Mouse (Mus musculus) mature B cell (primary cell): ENCODE measurements around the gene Cfap97d1.
"Not testable (repeated sequence)": the region's sequence is repeated elsewhere in the genome, so short reads cannot be mapped to it uniquely, and the experiment has no call there.

Experiments used
- in situ Hi-C: fragments of 300-500 bp; cut with MboI; formaldehyde crosslinking; loops from 2 replicates; pipeline ENCODE4 v1.14.3; 2019

Cfap97d1 gene

GRCm38 (mm10) chr11:101973496-101973895, 10.6 kb upstream of the Cfap97d1 start:
- in situ Hi-C loops = no loop called here

GRCm38 (mm10) chr11:101974181-101974580, 9.9 kb upstream of the Cfap97d1 start:
- in situ Hi-C loops = no loop called here

GRCm38 (mm10) chr11:101974923-101975322, 9.2 kb upstream of the Cfap97d1 start:
- in situ Hi-C loops = no loop called here

GRCm38 (mm10) chr11:101976949-101977348, 7.1 kb upstream of the Cfap97d1 start:
- in situ Hi-C loops = no loop called here

- in situ Hi-C loops = no loop called here
Measured at GRCm38 (mm10) chr11:101979140-101979539, 4.9 kb upstream of the Cfap97d1 start.

- in situ Hi-C loops = no loop called here
Measured at GRCm38 (mm10) chr11:101980603-101981157, 3.4 kb upstream of the Cfap97d1 start.

GRCm38 (mm10) chr11:101981850-101982249, 2.2 kb upstream of the Cfap97d1 start:
- in situ Hi-C loops = no loop called here

GRCm38 (mm10) chr11:101982981-101983411, 1.1 kb upstream of the Cfap97d1 start:
- in situ Hi-C loops = no loop called here

- in situ Hi-C loops = no loop called here
Measured at GRCm38 (mm10) chr11:101983431-101983921, 603 bp upstream of the Cfap97d1 start.

- in situ Hi-C loops = not testable (repeated sequence)
Measured at GRCm38 (mm10) chr11:101985450-101985849, 1.4 kb downstream of the Cfap97d1 start.

- in situ Hi-C loops = no loop called here
Measured at GRCm38 (mm10) chr11:101985990-101986389, 1.9 kb downstream of the Cfap97d1 start.

GRCm38 (mm10) chr11:101986913-101987312, 2.8 kb downstream of the Cfap97d1 start, which contains the start of gene Dusp3:
TSS of gene Dusp3 (minus strand) at chr11:101987013.
- in situ Hi-C loops = no loop called here

- in situ Hi-C loops = no loop called here
Measured at GRCm38 (mm10) chr11:101990244-101990643, 6.2 kb downstream of the Cfap97d1 start.

GRCm38 (mm10) chr11:101991813-101992212, 7.7 kb downstream of the Cfap97d1 start:
- in situ Hi-C loops = no loop called here

GRCm38 (mm10) chr11:101992411-101992810, 8.3 kb downstream of the Cfap97d1 start:
- in situ Hi-C loops = no loop called here

GRCm38 (mm10) chr11:101994100-101994499, 10.0 kb downstream of the Cfap97d1 start:
- in situ Hi-C loops = no loop called here

GRCm38 (mm10) chr11:101995938-101996337, 11.9 kb downstream of the Cfap97d1 start:
- in situ Hi-C loops = no loop called here

GRCm38 (mm10) chr11:101998258-101998657, 14.2 kb downstream of the Cfap97d1 start:
- in situ Hi-C loops = no loop called here

GRCm38 (mm10) chr11:101999466-101999865, 15.4 kb downstream of the Cfap97d1 start:
- in situ Hi-C loops = no loop called here

GRCm38 (mm10) chr11:102004251-102004650, 20.2 kb downstream of the Cfap97d1 start:
- in situ Hi-C loops = no loop called here

GRCm38 (mm10) chr11:102006271-102006670, 22.2 kb downstream of the Cfap97d1 start:
- in situ Hi-C loops = no loop called here

- in situ Hi-C loops = no loop called here
Measured at GRCm38 (mm10) chr11:102006688-102007087, 22.6 kb downstream of the Cfap97d1 start.

- in situ Hi-C loops = no loop called here
Measured at GRCm38 (mm10) chr11:102008372-102008771, 24.3 kb downstream of the Cfap97d1 start.
